Mouse (Mus musculus) embryo, embryonic 11.5 days (tissue): ENCODE results near the gene Eif4enif1.
A peak's percentile ranks its signal among the peaks of the same experiment; 100 is the strongest.

Source experiments
- DNase-seq: peaks from one replicate; pipeline ENCODE4 v3.0.0-alpha.2; 2012; ENCODE audit warnings: low read depth, low spot score

Eif4enif1 gene

GRCm38 (mm10) chr11:3267133-3267532, 64.9 kb downstream of the Eif4enif1 start:
- no peak for DNase-seq

GRCm38 (mm10) chr11:3269241-3269640, 67.0 kb downstream of the Eif4enif1 start:
- no peak for DNase-seq

- no peak for DNase-seq
Measured at GRCm38 (mm10) chr11:3278351-3278750, 76.2 kb downstream of the Eif4enif1 start.

- no peak for DNase-seq
Measured at GRCm38 (mm10) chr11:3279729-3280128, 77.5 kb downstream of the Eif4enif1 start.

- DNase-seq, result no peak
Measured at GRCm38 (mm10) chr11:3282887-3283286, 80.7 kb downstream of the Eif4enif1 start.

- DNase-seq, result no peak
Measured at GRCm38 (mm10) chr11:3283645-3284044, 81.5 kb downstream of the Eif4enif1 start.

- no peak for DNase-seq
Measured at GRCm38 (mm10) chr11:3285940-3286339, 83.7 kb downstream of the Eif4enif1 start.

GRCm38 (mm10) chr11:3287131-3287530, 84.9 kb downstream of the Eif4enif1 start:
- no peak for DNase-seq

GRCm38 (mm10) chr11:3287921-3288320, 85.7 kb downstream of the Eif4enif1 start:
- DNase-seq, result no peak

GRCm38 (mm10) chr11:3288521-3289301, 86.5 kb downstream of the Eif4enif1 start, which contains the start of gene Patz1:
Gene Patz1 (plus strand): TSS chr11:3288874.
- peak; percentile 44 for DNase-seq

GRCm38 (mm10) chr11:3289302-3289802, 87.2 kb downstream of the Eif4enif1 start:
- peak; percentile 86 for DNase-seq

GRCm38 (mm10) chr11:3289803-3290639, 87.8 kb downstream of the Eif4enif1 start:
- DNase-seq, result peak; percentile 87

- DNase-seq, result no peak
Measured at GRCm38 (mm10) chr11:3290640-3291310, 88.6 kb downstream of the Eif4enif1 start.

GRCm38 (mm10) chr11:3291311-3292061, 89.3 kb downstream of the Eif4enif1 start:
- no peak for DNase-seq

- peak; percentile 60 for DNase-seq
Measured at GRCm38 (mm10) chr11:3292062-3292421, 89.8 kb downstream of the Eif4enif1 start.

GRCm38 (mm10) chr11:3292711-3293249, 90.6 kb downstream of the Eif4enif1 start:
- peak; percentile 61 for DNase-seq

GRCm38 (mm10) chr11:3293361-3293760, 91.2 kb downstream of the Eif4enif1 start:
- no peak for DNase-seq
